Mouse (Mus musculus) kidney, postnatal 36 days (tissue): ENCODE data around the gene Gba.

Source experiments
- DNase-seq, 2 experiments: peaks; one replicate each; pipeline ENCODE4 v3.0.0; 2021 to 2022; ENCODE audit warnings: mixed read lengths in 2 of 2

The Gba gene

GRCm38 (mm10) chr3:89183058-89183958 is 19.4 kb upstream of the Gba start, which contains the start of gene Fam189b:
Gene Fam189b, plus strand, starts transcription at chr3:89183143.
- DNase-seq, result peak; percentile 85 to 90

GRCm38 (mm10) chr3:89183959-89184315 is 18.8 kb upstream of the Gba start:
- no peak for DNase-seq

- DNase-seq, result no peak
Observed at GRCm38 (mm10) chr3:89187197-89187596, 15.5 kb upstream of the Gba start.

- no peak for DNase-seq
Observed at GRCm38 (mm10) chr3:89187690-89188477, 14.8 kb upstream of the Gba start.

- DNase-seq, result no peak
Observed at GRCm38 (mm10) chr3:89188478-89188875, 14.3 kb upstream of the Gba start.

- no peak for DNase-seq
Observed at GRCm38 (mm10) chr3:89190436-89190835, 12.3 kb upstream of the Gba start.

GRCm38 (mm10) chr3:89193351-89193750 is 9.4 kb upstream of the Gba start:
- no peak for DNase-seq

GRCm38 (mm10) chr3:89193853-89194252 is 8.9 kb upstream of the Gba start:
- DNase-seq, result peak; percentile 44 to 61

- DNase-seq, result peak; percentile 92 to 94
Observed at GRCm38 (mm10) chr3:89195979-89196877, 6.5 kb upstream of the Gba start.

GRCm38 (mm10) chr3:89199839-89200238 is 2.9 kb upstream of the Gba start:
- DNase-seq, result no peak

- DNase-seq, result no peak
Observed at GRCm38 (mm10) chr3:89203142-89203514, 400 bp downstream of the Gba start.

GRCm38 (mm10) chr3:89206079-89206478 is 3.4 kb downstream of the Gba start:
- DNase-seq, result no peak

GRCm38 (mm10) chr3:89206695-89207094 is 4.0 kb downstream of the Gba start:
- DNase-seq, result no peak

- DNase-seq, result no peak
Observed at GRCm38 (mm10) chr3:89208075-89208657, 5.4 kb downstream of the Gba start.

- no peak for DNase-seq
Observed at GRCm38 (mm10) chr3:89208736-89209135, 6.0 kb downstream of the Gba start.

- DNase-seq, result no peak
Observed at GRCm38 (mm10) chr3:89209731-89210130, 7.0 kb downstream of the Gba start.

- DNase-seq, result peak in 1 of 2 experiments; percentile 45
Observed at GRCm38 (mm10) chr3:89210162-89210561, 7.4 kb downstream of the Gba start.

- DNase-seq, result peak; percentile 29 to 68
Observed at GRCm38 (mm10) chr3:89210731-89211130, 8.0 kb downstream of the Gba start.

GRCm38 (mm10) chr3:89213803-89214530 is 11.2 kb downstream of the Gba start:
- DNase-seq, result peak; percentile 94 to 97

GRCm38 (mm10) chr3:89214681-89215411 is 12.1 kb downstream of the Gba start, which contains the start of gene Thbs3:
Gene Thbs3, plus strand, starts transcription at chr3:89215180.
- peak in 1 of 2 experiments; percentile 29 for DNase-seq

- DNase-seq, result peak; percentile 87 to 92
Observed at GRCm38 (mm10) chr3:89215853-89216252, 13.1 kb downstream of the Gba start.
